Mouse (Mus musculus) layer of hippocampus, adult 9-10 months (tissue): Measurements from ENCODE around the gene Vangl2.

Experiments used
- DNase-seq: peaks from one replicate; pipeline ENCODE4 v3.0.0; 2022; ENCODE audit warnings: low spot score

Gene Vangl2

GRCm38 (mm10) chr1:172028394-172029275 lies at the start of gene Vangl2:
Gene Vangl2, minus strand, starts transcription at chr1:172028444.
- DNase-seq: no peak

- DNase-seq: no peak
Measured at GRCm38 (mm10) chr1:172077981-172078380, 49.7 kb upstream of the Vangl2 start.

- no peak for DNase-seq
Measured at GRCm38 (mm10) chr1:172072604-172073003, 44.4 kb upstream of the Vangl2 start.

GRCm38 (mm10) chr1:172071556-172071955 lies 43.3 kb upstream of the Vangl2 start:
- no peak for DNase-seq

- no peak for DNase-seq
Measured at GRCm38 (mm10) chr1:172070227-172070626, 42.0 kb upstream of the Vangl2 start.

- DNase-seq: no peak
Measured at GRCm38 (mm10) chr1:172064613-172065141, 36.4 kb upstream of the Vangl2 start.

GRCm38 (mm10) chr1:172063291-172064023 lies 35.2 kb upstream of the Vangl2 start:
- DNase-seq: no peak

GRCm38 (mm10) chr1:172062101-172062500 lies 33.9 kb upstream of the Vangl2 start:
- DNase-seq: no peak

- no peak for DNase-seq
Measured at GRCm38 (mm10) chr1:172061217-172061616, 33.0 kb upstream of the Vangl2 start.

- DNase-seq: no peak
Measured at GRCm38 (mm10) chr1:172060659-172061058, 32.4 kb upstream of the Vangl2 start.

- no peak for DNase-seq
Measured at GRCm38 (mm10) chr1:172058874-172059273, 30.6 kb upstream of the Vangl2 start.

- DNase-seq: no peak
Measured at GRCm38 (mm10) chr1:172058321-172058720, 30.1 kb upstream of the Vangl2 start.

GRCm38 (mm10) chr1:172057491-172057921 lies 29.3 kb upstream of the Vangl2 start, which contains the start of gene Nhlh1:
Gene Nhlh1, minus strand, starts transcription at chr1:172057573.
- no peak for DNase-seq

GRCm38 (mm10) chr1:172056251-172056650 lies 28.0 kb upstream of the Vangl2 start:
- DNase-seq: no peak

GRCm38 (mm10) chr1:172053541-172054440 lies 25.5 kb upstream of the Vangl2 start:
- no peak for DNase-seq

- no peak for DNase-seq
Measured at GRCm38 (mm10) chr1:172052766-172053279, 24.6 kb upstream of the Vangl2 start.

- DNase-seq: no peak
Measured at GRCm38 (mm10) chr1:172049131-172049782, 21.0 kb upstream of the Vangl2 start.

GRCm38 (mm10) chr1:172048241-172048734 lies 20.0 kb upstream of the Vangl2 start:
- no peak for DNase-seq

GRCm38 (mm10) chr1:172046938-172047337 lies 18.7 kb upstream of the Vangl2 start:
- DNase-seq: no peak

GRCm38 (mm10) chr1:172046410-172046809 lies 18.2 kb upstream of the Vangl2 start:
- DNase-seq: no peak

- DNase-seq: no peak
Measured at GRCm38 (mm10) chr1:172029914-172030313, 1.7 kb upstream of the Vangl2 start.
